Mouse (Mus musculus) lung, postnatal 0 days (tissue): ENCODE data around the gene Gria2.

Source experiments
- CTCF ChIP-seq: IDR thresholded peaks from 2 replicates; pipeline ENCODE4 v1.5.1; 2016; ENCODE audit warnings: antibody characterized with exemption, mild to moderate bottlenecking
- EP300 ChIP-seq: IDR thresholded peaks from 2 replicates; pipeline ENCODE4 v1.6.1; 2016; ENCODE audit warnings: antibody characterized with exemption, mild to moderate bottlenecking, control low read depth

GRCm38 (mm10) chr3:80775971-80776370 lies 26.7 kb downstream of the Gria2 start:
- TF ChIP-seq CTCF, result no peak
- TF ChIP-seq EP300, result no peak
